Mouse (Mus musculus) liver, embryonic 14.5 days (tissue): ENCODE data around the gene 1700024G13Rik.

Source experiments
- CTCF ChIP-seq: IDR thresholded peaks from 2 replicates; pipeline ENCODE4 v1.5.1; 2016; ENCODE audit warnings: antibody characterized with exemption, low read depth, control low read depth
- EP300 ChIP-seq: IDR thresholded peaks from 2 replicates; pipeline ENCODE4 v1.6.1; 2016; ENCODE audit warnings: antibody characterized with exemption, low read depth

GRCm38 (mm10) chr14:32381619-32382018 is 6.6 kb downstream of the 1700024G13Rik start:
- no peak for TF ChIP-seq EP300
- TF ChIP-seq CTCF = no peak
